ENCODE assay signal across 15 mouse cellular contexts in genomic region chr5:17116072-17116471, GRCm38 (mm10).
DNase-seq lines count a peak whose midpoint lies in the region; ATAC-seq and TF ChIP-seq lines count a peak whose summit lies in the region.
"Had no signal": no experiment of that assay in that cellular context is flagged by ENCODE, and none has a peak within 500 bp of the region (broad histone marks: within the 10 kb centered on the region; RNA-seq: fewer than 3 reads in every experiment).

No protein-coding gene starts in this region.

- no peak overlapping the region for H3K9ac ChIP-seq in kidney, embryonic 15.5 days
- no peak overlapping the region for H3K9ac ChIP-seq in lung, embryonic 14.5 days
- H3K9ac ChIP-seq in midbrain, embryonic 11.5 days (ENCODE audit: low read length): no peak overlapping the region
- H3K9ac ChIP-seq: embryonic facial prominence, embryonic 15.5 days; forebrain, embryonic 12.5 days; liver, embryonic 15.5 days had no signal

- no peak for TF ChIP-seq POLR2A in kidney, adult 2 months (IDR thresholded peaks at IDR 0.05; ENCODE audit: low read depth, low read length)

- H3K36me3 ChIP-seq in kidney, embryonic 15.5 days: no peaks in the 10 kb centered on the region
- no peaks in the 10 kb centered on the region for H3K36me3 ChIP-seq in kidney, adult 2 months (ENCODE audit: control insufficient read depth, insufficient read depth, low read length)
- no peaks in the 10 kb centered on the region for H3K36me3 ChIP-seq in lung, embryonic 14.5 days (ENCODE audit: insufficient read depth)
- H3K36me3 ChIP-seq in midbrain, embryonic 11.5 days (ENCODE audit: control insufficient read depth, insufficient read depth, low read length): no peaks in the 10 kb centered on the region
- H3K36me3 ChIP-seq: embryonic facial prominence, embryonic 15.5 days; forebrain, embryonic 12.5 days; liver, embryonic 15.5 days; midbrain, embryonic 10.5 days had no signal

- peak; percentile 79 for ATAC-seq in kidney, embryonic 15.5 days (replicated peaks; ENCODE audit: low FRiP score)
- peak; percentile 97 for ATAC-seq in lung, embryonic 14.5 days (ENCODE audit: insufficient read depth)
- ATAC-seq in midbrain, embryonic 11.5 days (ENCODE audit: low FRiP score): no peak

- intact Hi-C loops in gastrocnemius, adult 2 months (cut with DNase I): no loop called here
- intact Hi-C loops in left cerebral cortex, postnatal 4 days (cut with DNase I): no loop called here

- peak; percentile 23 for DNase-seq in gastrocnemius, adult 2 months
- DNase-seq in gastrocnemius, adult 8-10 months (ENCODE audit: low spot score in 2 of 2): no peak
- no peak for DNase-seq in kidney, adult 2 months
- peak; percentile 36 for DNase-seq in 3T3-L1 (ENCODE audit: low read depth, low spot score)
- DNase-seq in lung, embryonic 14.5 days: peak; percentile 86
- DNase-seq in midbrain, embryonic 11.5 days (ENCODE audit: low spot score, missing footprints): no peak
- DNase-seq in left cerebral cortex, postnatal 4 days: no peak
- DNase-seq: adrenal gland, postnatal 10 days; cerebellum, postnatal 14 days; right cerebral cortex, adult 18-20 months had no signal

- H3K9me3 ChIP-seq in kidney, embryonic 15.5 days (replicated peaks): no peaks in the 10 kb centered on the region
- no peaks in the 10 kb centered on the region for H3K9me3 ChIP-seq in lung, embryonic 14.5 days (ENCODE audit: low read depth, low read length)
- no peaks in the 10 kb centered on the region for H3K9me3 ChIP-seq in midbrain, embryonic 11.5 days (ENCODE audit: control insufficient read depth, low read length)
- H3K9me3 ChIP-seq: embryonic facial prominence, embryonic 15.5 days; forebrain, embryonic 12.5 days; liver, embryonic 15.5 days; midbrain, embryonic 10.5 days had no signal

- H3K27me3 ChIP-seq in kidney, embryonic 15.5 days: no peaks in the 10 kb centered on the region
- no peaks in the 10 kb centered on the region for H3K27me3 ChIP-seq in kidney, adult 2 months (replicated peaks; ENCODE audit: control insufficient read depth, insufficient read depth, low read length)
- no peaks in the 10 kb centered on the region for H3K27me3 ChIP-seq in lung, embryonic 14.5 days (ENCODE audit: insufficient read depth, low read length)
- H3K27me3 ChIP-seq in midbrain, embryonic 11.5 days (ENCODE audit: control insufficient read depth, insufficient read depth, low read length): no peaks in the 10 kb centered on the region
- H3K27me3 ChIP-seq: embryonic facial prominence, embryonic 15.5 days; forebrain, embryonic 12.5 days; liver, embryonic 15.5 days had no signal

- H3K4me3 ChIP-seq in gastrocnemius, adult 2 months: no peak overlapping the region
- H3K4me3 ChIP-seq in kidney, embryonic 15.5 days (replicated peaks): no peak overlapping the region
- H3K4me3 ChIP-seq in kidney, adult 2 months (ENCODE audit: insufficient read depth, low read depth, low read length): no peak overlapping the region
- no peak overlapping the region for H3K4me3 ChIP-seq in lung, embryonic 14.5 days (ENCODE audit: low read depth, low read length)
- no peak overlapping the region for H3K4me3 ChIP-seq in midbrain, embryonic 11.5 days (ENCODE audit: low read depth, low read length)
- H3K4me3 ChIP-seq: embryonic facial prominence, embryonic 15.5 days; forebrain, embryonic 12.5 days; liver, embryonic 15.5 days; midbrain, embryonic 10.5 days had no signal

- H3K27ac ChIP-seq in gastrocnemius, adult 2 months: no peak overlapping the region
- no peak overlapping the region for H3K27ac ChIP-seq in kidney, embryonic 15.5 days
- no peak overlapping the region for H3K27ac ChIP-seq in kidney, adult 2 months (ENCODE audit: insufficient read depth, low read depth, low read length)
- no peak overlapping the region for H3K27ac ChIP-seq in lung, embryonic 14.5 days (ENCODE audit: low read depth)
- no peak overlapping the region for H3K27ac ChIP-seq in midbrain, embryonic 11.5 days (ENCODE audit: low read depth, low read length)
- H3K27ac ChIP-seq: embryonic facial prominence, embryonic 15.5 days; forebrain, embryonic 12.5 days; liver, embryonic 15.5 days; midbrain, embryonic 10.5 days had no signal

- 52% methylated on average over 3 of the region's 3 CpGs for WGBS in kidney, embryonic 15.5 days
- 62% methylated on average over 3 of the region's 3 CpGs for WGBS in kidney, adult 2 months
- WGBS in lung, embryonic 14.5 days: 21% methylated on average over 3 of the region's 3 CpGs
- WGBS in midbrain, embryonic 11.5 days: 78% methylated on average over 3 of the region's 3 CpGs

- TF ChIP-seq CTCF in gastrocnemius, adult 2 months (IDR thresholded peaks at IDR 0.05): no peak
- no peak for TF ChIP-seq CTCF in kidney, adult 2 months (conservative IDR thresholded peaks at IDR 0.05; ENCODE audit: insufficient read depth, insufficient read length, low read depth, low read length)
- no peak for TF ChIP-seq CTCF in lung, embryonic 14.5 days (IDR thresholded peaks at IDR 0.05; ENCODE audit: low read depth)

- H3K4me2 ChIP-seq in kidney, embryonic 15.5 days: no peak overlapping the region
- H3K4me2 ChIP-seq in lung, embryonic 14.5 days: no peak overlapping the region
- no peak overlapping the region for H3K4me2 ChIP-seq in midbrain, embryonic 11.5 days
- H3K4me2 ChIP-seq: embryonic facial prominence, embryonic 15.5 days; forebrain, embryonic 12.5 days; liver, embryonic 15.5 days had no signal

- no peaks in the 10 kb centered on the region for H3K4me1 ChIP-seq in kidney, embryonic 15.5 days
- H3K4me1 ChIP-seq in kidney, adult 2 months (ENCODE audit: control insufficient read depth, insufficient read depth, low read length): peaks cover 6% of the 10 kb centered on the region; the same call in 1 of the 2 replicates
- H3K4me1 ChIP-seq in lung, embryonic 14.5 days (ENCODE audit: insufficient read depth): no peaks in the 10 kb centered on the region
- H3K4me1 ChIP-seq in midbrain, embryonic 11.5 days (ENCODE audit: control insufficient read depth, insufficient read depth, low read length): no peaks in the 10 kb centered on the region
- H3K4me1 ChIP-seq: embryonic facial prominence, embryonic 15.5 days; forebrain, embryonic 12.5 days; liver, embryonic 15.5 days; midbrain, embryonic 10.5 days had no signal

Comparison
In these comparisons a context has a peak if more than half of its experiments do, and no peak if none do; other contexts are left out.
1. DNase-seq: peak in gastrocnemius, adult 2 months (single experiment), 3T3-L1 (single experiment) and lung, embryonic 14.5 days (single experiment); none in gastrocnemius, adult 8-10 months (0 of 2), kidney, adult 2 months (single experiment), midbrain, embryonic 11.5 days (single experiment) and left cerebral cortex, postnatal 4 days (single experiment).